Mouse (Mus musculus) CH12.LX (cell line): ENCODE results near the gene Hlcs. TPM values are rescaled to one million over a fixed set of nuclear protein-coding genes. Genes with fewer than 3 reads are reported as not detected.

Source experiments
- DNase-seq: peaks from one replicate; pipeline ENCODE4 v3.0.0-alpha.2; 2013; ENCODE audit errors: extremely low read depth
- H3K27ac ChIP-seq: 2 replicates; pipeline ENCODE4 v1.5.1; 2012; ENCODE audit warnings: low read depth, mild to moderate bottlenecking, control low read depth, moderate library complexity; ENCODE audit not compliant: insufficient read depth
- H3K27me3 ChIP-seq: replicated peaks from 2 replicates; pipeline ENCODE3; 2012; ENCODE audit warnings: inconsistent platforms
- H3K36me3 ChIP-seq, 2 experiments: replicated peaks in 1 of 2; 2 replicates each; pipeline versions ENCODE3 to v1.6.1; 2012; ENCODE audit warnings: inconsistent platforms in 1 of 2, low read length in 1 of 2, mild to moderate bottlenecking in 1 of 2, mixed read lengths in 1 of 2, moderate library complexity in 1 of 2; ENCODE audit not compliant: control insufficient read depth in 1 of 2, insufficient read depth in 1 of 2
- H3K4me1 ChIP-seq, 2 experiments: 2 replicates each; pipeline ENCODE4 v1.6.1; 2012; ENCODE audit warnings: inconsistent platforms in 1 of 2, moderate library complexity in 1 of 2; ENCODE audit not compliant: insufficient read depth in 2 of 2, control insufficient read depth in 1 of 2
- H3K4me2 ChIP-seq: 2 replicates; pipeline ENCODE4 v1.6.1; 2012; ENCODE audit warnings: low read depth, mild to moderate bottlenecking, control low read depth; ENCODE audit not compliant: poor library complexity, insufficient read depth, severe bottlenecking
- H3K4me3 ChIP-seq, 3 experiments: fragments of 150-350 bp in 1 of 3; sonication (generic) in 1 of 3; replicated peaks in 1 of 3; 2 replicates each; pipeline versions ENCODE3 to v1.5.1; 2011 to 2012; ENCODE audit warnings: low read depth in 2 of 3, low read length in 2 of 3, mild to moderate bottlenecking in 2 of 3, moderate library complexity in 2 of 3, control low read depth in 1 of 3, improper control_type of control experiment in 1 of 3, inconsistent platforms in 1 of 3, mixed read lengths in 1 of 3; ENCODE audit not compliant: poor library complexity in 1 of 3
- H3K79me2 ChIP-seq: replicated peaks from 2 replicates; pipeline ENCODE4 v1.6.1; 2012; ENCODE audit warnings: mild to moderate bottlenecking, moderate library complexity; ENCODE audit not compliant: control insufficient read depth, poor library complexity, insufficient read depth, severe bottlenecking; ENCODE audit errors: extremely low read depth
- H3K9ac ChIP-seq: 2 replicates; pipeline ENCODE4 v1.6.1; 2012; ENCODE audit warnings: low read depth, mild to moderate bottlenecking, control low read depth, moderate library complexity; ENCODE audit not compliant: insufficient read depth
- H3K9me3 ChIP-seq: replicated peaks from 2 replicates; pipeline ENCODE3; 2012; ENCODE audit warnings: low read length, inconsistent platforms, mixed read lengths
- CHD2 ChIP-seq: IDR thresholded peaks from 2 replicates; pipeline ENCODE4 v1.6.1; 2011; ENCODE audit warnings: low read length, improper control_type of control experiment
- CTCF ChIP-seq, 2 experiments: IDR thresholded peaks in 1 of 2; conservative IDR thresholded peaks in 1 of 2; 2 replicates each; pipeline ENCODE4 v1.5.1; 2011 to 2012; ENCODE audit warnings: low read depth in 2 of 2, low read length in 2 of 2, improper control_type of control experiment in 1 of 2, inconsistent platforms in 1 of 2, mild to moderate bottlenecking in 1 of 2, moderate library complexity in 1 of 2
- E2F4 ChIP-seq: IDR thresholded peaks from 2 replicates; pipeline ENCODE4 v1.6.1; 2011; ENCODE audit warnings: low read depth, low read length, improper control_type of control experiment; ENCODE audit not compliant: insufficient replicate concordance
- ELF1 ChIP-seq: IDR thresholded peaks from 2 replicates; pipeline ENCODE4 v1.6.1; 2014; ENCODE audit warnings: low read depth, mild to moderate bottlenecking, inconsistent platforms, low read length, improper control_type of control experiment
- ETS1 ChIP-seq: conservative IDR thresholded peaks from 2 replicates; pipeline ENCODE4 v1.6.1; 2012; ENCODE audit warnings: low read depth, mild to moderate bottlenecking, inconsistent platforms, low read length, improper control_type of control experiment, moderate library complexity
- HCFC1 ChIP-seq: IDR thresholded peaks from 2 replicates; pipeline ENCODE4 v1.6.1; 2012; ENCODE audit warnings: low read depth, mild to moderate bottlenecking, inconsistent platforms, low read length, improper control_type of control experiment
- MAX ChIP-seq: IDR thresholded peaks from 2 replicates; pipeline ENCODE4 v1.6.1; 2011; ENCODE audit warnings: low read length, improper control_type of control experiment
- MXI1 ChIP-seq: IDR thresholded peaks from 2 replicates; pipeline ENCODE4 v1.6.1; 2011; ENCODE audit warnings: mild to moderate bottlenecking, low read depth, low read length, improper control_type of control experiment
- MYC ChIP-seq: IDR thresholded peaks from 2 replicates; pipeline ENCODE4 v1.6.1; 2011; ENCODE audit warnings: low read depth, mild to moderate bottlenecking, improper control_type of control experiment, low read length
- NELFE ChIP-seq: IDR thresholded peaks from 2 replicates; pipeline ENCODE4 v1.6.1; 2011; ENCODE audit warnings: low read depth, low read length, improper control_type of control experiment
- PAX5 ChIP-seq: IDR thresholded peaks from 2 replicates; pipeline ENCODE4 v1.6.1; 2012; ENCODE audit warnings: low read length, inconsistent platforms, mixed read lengths
- POLR2A ChIP-seq: IDR thresholded peaks from 2 replicates; pipeline ENCODE4 v1.6.1; 2011; ENCODE audit warnings: low read depth, mild to moderate bottlenecking, improper control_type of control experiment, low read length
- POLR2AphosphoS2 ChIP-seq: IDR thresholded peaks from 2 replicates; pipeline ENCODE4 v1.6.1; 2011; ENCODE audit warnings: low read depth, low read length, improper control_type of control experiment
- RAD21 ChIP-seq: IDR thresholded peaks from 2 replicates; pipeline ENCODE4 v1.6.1; 2011; ENCODE audit warnings: low read depth, mild to moderate bottlenecking, low read length, improper control_type of control experiment, moderate library complexity
- SIN3A ChIP-seq: IDR thresholded peaks from 2 replicates; pipeline ENCODE4 v1.6.1; 2012; ENCODE audit warnings: low read length, improper control_type of control experiment, inconsistent platforms
- SMC3 ChIP-seq: IDR thresholded peaks from 2 replicates; pipeline ENCODE4 v1.6.1; 2011; ENCODE audit warnings: low read depth, low read length, improper control_type of control experiment
- TBP ChIP-seq: conservative IDR thresholded peaks from 2 replicates; pipeline ENCODE4 v1.6.1; 2011; ENCODE audit warnings: low read depth, low read length, improper control_type of control experiment
- UBTF ChIP-seq: IDR thresholded peaks from 2 replicates; pipeline ENCODE4 v1.6.1; 2012; ENCODE audit warnings: low read depth, mild to moderate bottlenecking, inconsistent platforms, low read length, improper control_type of control experiment, moderate library complexity
- ZC3H11A ChIP-seq: IDR thresholded peaks from 2 replicates; pipeline ENCODE4 v1.6.1; 2012; ENCODE audit warnings: low read depth, mild to moderate bottlenecking, inconsistent platforms, low read length, improper control_type of control experiment
- ZKSCAN1 ChIP-seq: IDR thresholded peaks from 2 replicates; pipeline ENCODE4 v1.6.1; 2012; ENCODE audit warnings: low read depth, inconsistent platforms, low read length, improper control_type of control experiment, borderline replicate concordance
- ZNF384 ChIP-seq: IDR thresholded peaks from 2 replicates; pipeline ENCODE4 v1.6.1; 2012; ENCODE audit warnings: low read depth, low read length, improper control_type of control experiment, inconsistent platforms
- dilution Hi-C: fragments of 300-500 bp; cut with MboI; formaldehyde crosslinking; loops from 2 replicates; pipeline ENCODE4 v1.14.3; 2020; ENCODE audit warnings: low sequenced_read_pairs; ENCODE audit not compliant: extremely low pct_unique_long_range_greater_than_20kb, extremely low pct_ligation_motif_present
- in situ Hi-C: fragments of 300-500 bp; cut with MboI; formaldehyde crosslinking; loops from 3 replicates; pipeline ENCODE4 v1.14.3; 2019; ENCODE audit warnings: low sequenced_read_pairs, low pct_ligation_motif_present, low pct_unique_long_range_greater_than_20kb, mixed read lengths
- polyA plus RNA-seq: library from polyadenylated mRNA; unstranded; fragments of >175 nt; gene quantifications from 2 replicates; pipeline ENCODE4 v1.2.1, GENCODE M21; 2012; ENCODE audit warnings: low read depth; ENCODE audit not compliant: insufficient read length
- total RNA-seq, 2 experiments: library from RNA; depleted of rRNA; stranded (reverse); fragments of 300-350 nt in 1 of 2; fragments of >200 nt in 1 of 2; gene quantifications; 2 replicates each; pipeline ENCODE4 v1.2.3; 2012 to 2014

The Hlcs gene
- total and polyA plus RNA-seq, 3 experiments = 5.3 to 12.5 (median 9.4) TPM

GRCm38 (mm10) chr16:94289138-94290072, 24.0 kb downstream of the Hlcs start:
- peaks cover 5 to 28% of the 10 kb centered on the region in 2 experiments for H3K36me3 ChIP-seq
- no peaks in the 10 kb centered on the region for H3K9me3 ChIP-seq
- H3K27ac ChIP-seq = peak overlapping the region; percentile 1; the same call in 1 of the 2 replicates
- dilution Hi-C loops = no loop called here
- H3K27me3 ChIP-seq = no peaks in the 10 kb centered on the region
- H3K4me2 ChIP-seq = peak overlapping the region; percentile 49
- no peaks in the 10 kb centered on the region for H3K79me2 ChIP-seq
- peaks cover 6 to 31% of the 10 kb centered on the region in 2 experiments for H3K4me1 ChIP-seq
- peak; percentile 53; the same call in 1 of the 2 replicates for TF ChIP-seq MYC
- TF ChIP-seq ZNF384 = peak; percentile 42; the same call in 1 of the 2 replicates
- TF ChIP-seq MAX = peak; percentile 59; the same call in 1 of the 2 replicates
- TF ChIP-seq ZKSCAN1 = no peak
- peak in 1 of 2 experiments; percentile 54; a peak in 2 of 4 replicates for TF ChIP-seq CTCF (conservative IDR thresholded peaks at IDR 0.05 in 1 of 2, IDR thresholded peaks at IDR 0.05 in 1 of 2; ENCODE audit: low read depth in 2 of 2, low read length in 2 of 2)
- TF ChIP-seq HCFC1 = peak; percentile 38; the same call in 1 of the 2 replicates
- TF ChIP-seq ELF1 = peak; percentile 47; the same call in 1 of the 2 replicates
- TF ChIP-seq ETS1 = no peak
- no peak for TF ChIP-seq CHD2
- peak; percentile 54 for TF ChIP-seq SMC3
- TF ChIP-seq MXI1 = 0 out of 2 replicates have a peak, but pooled peaks have one; percentile 26
- TF ChIP-seq SIN3A = peak; percentile 61
- peak; percentile 27 for TF ChIP-seq RAD21
- peak; percentile 53 for DNase-seq
- H3K4me3 ChIP-seq = peak overlapping the region; percentile 77 to 98 (median 89)
- H3K9ac ChIP-seq = peak overlapping the region; percentile 66
- in situ Hi-C loops = no loop called here

DNA sequence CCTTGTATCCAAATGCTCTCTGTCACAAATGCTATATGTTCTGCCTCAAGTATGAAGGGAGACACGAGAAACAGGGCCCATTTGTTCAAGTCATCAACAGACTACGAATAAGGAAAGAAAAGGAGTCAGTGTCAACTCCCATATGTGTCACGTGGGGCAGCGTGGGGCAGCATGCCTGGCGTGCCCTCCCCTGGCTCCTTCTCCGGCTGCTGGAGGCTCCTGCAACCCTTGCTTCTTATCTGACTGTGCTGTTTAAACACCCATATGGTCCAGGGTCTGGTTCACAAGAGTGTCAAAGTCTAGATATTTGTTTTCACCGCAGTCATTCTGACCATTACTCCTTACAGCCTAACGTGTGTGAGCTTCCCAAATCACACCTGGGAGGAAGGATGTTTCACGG, 25.5 kb downstream of the Hlcs start:
- in situ Hi-C loops = no loop called here
- Histone ChIP-seq H3K36me3 (peaks cover 12 to 44% of the 10 kb centered on the region in 2 experiments), H3K79me2 (no peaks in the 10 kb centered on the region)
- dilution Hi-C loops = no loop called here
- no peak for TF ChIP-seq E2F4
- no peak for TF ChIP-seq ZKSCAN1
- no peak for TF ChIP-seq POLR2AphosphoS2
- TF ChIP-seq NELFE = no peak
- TF ChIP-seq PAX5 = no peak
- TF ChIP-seq POLR2A = no peak
- TF ChIP-seq TBP = no peak
- no peak for TF ChIP-seq UBTF
- no peak for TF ChIP-seq ZC3H11A
- TF ChIP-seq, all 38 proteins: peak for 0
- Histone ChIP-seq H3K4me1 (peaks cover 6 to 37% of the 10 kb centered on the region in 2 experiments), H3K4me3 (no peak overlapping the region), H3K9me3 (no peaks in the 10 kb centered on the region), H3K27me3 (no peaks in the 10 kb centered on the region), H3K27ac (no peak overlapping the region), H3K4me2 (no peak overlapping the region), H3K9ac (no peak overlapping the region)
- no peak for DNase-seq
